Mouse (Mus musculus) embryonic facial prominence, embryonic 11.5 days (tissue): ENCODE measurements around the gene Jak3. TPM values are rescaled to one million over a fixed set of nuclear protein-coding genes. Genes with fewer than 3 reads are reported as not detected.
"Not testable (repeated sequence)": the region's sequence is repeated elsewhere in the genome, so short reads cannot be mapped to it uniquely, and the experiment has no call there.

Experiments
- ATAC-seq: fragments of 200-750 bp; cut with Nextera tagmentation; replicated peaks from 2 replicates; pipeline ENCODE4 v1.8.0; 2017; ENCODE audit warnings: low read depth; ENCODE audit not compliant: insufficient number of reproducible peaks, low FRiP score, low TSS enrichment
- DNase-seq: peaks from one replicate; pipeline ENCODE4 v3.0.0-alpha.2; 2015; ENCODE audit warnings: low spot score
- H3K27ac ChIP-seq: fragments of 300-500 bp; sonication (generic); replicated peaks from 2 replicates; pipeline ENCODE4 v1.5.1; 2014; ENCODE audit warnings: mild to moderate bottlenecking, low read depth, low read length, control low read depth
- H3K27me3 ChIP-seq: fragments of 300-500 bp; sonication (generic); 2 replicates; pipeline ENCODE4 v1.6.1; 2014; ENCODE audit warnings: mild to moderate bottlenecking, low read length, moderate library complexity, mixed read lengths; ENCODE audit not compliant: control insufficient read depth, insufficient read depth
- H3K36me3 ChIP-seq: fragments of 300-500 bp; sonication (generic); replicated peaks from 2 replicates; pipeline ENCODE4 v1.6.1; 2014; ENCODE audit warnings: low read depth, mild to moderate bottlenecking, low read length, moderate library complexity, mixed read lengths; ENCODE audit not compliant: control insufficient read depth, insufficient read depth
- H3K4me1 ChIP-seq: fragments of 300-500 bp; sonication (generic); 2 replicates; pipeline ENCODE4 v1.6.1; 2014; ENCODE audit warnings: low read length, mixed read lengths; ENCODE audit not compliant: control insufficient read depth, insufficient read depth
- H3K4me2 ChIP-seq: fragments of 300-500 bp; sonication (generic); 2 replicates; pipeline ENCODE4 v1.6.1; 2014; ENCODE audit warnings: low read depth, mild to moderate bottlenecking, control low read depth, low read length, moderate library complexity
- H3K4me3 ChIP-seq: fragments of 300-500 bp; sonication (generic); 2 replicates; pipeline ENCODE4 v1.5.1; 2014; ENCODE audit warnings: low read depth, low read length, control low read depth
- H3K9ac ChIP-seq: fragments of 300-500 bp; sonication (generic); replicated peaks from 2 replicates; pipeline ENCODE4 v1.6.1; 2014; ENCODE audit warnings: mild to moderate bottlenecking, control low read depth, low read length
- H3K9me3 ChIP-seq: fragments of 300-500 bp; sonication (generic); replicated peaks from 2 replicates; pipeline ENCODE4 v1.6.1; 2016; ENCODE audit warnings: mild to moderate bottlenecking, low read length, inconsistent platforms, mixed read lengths; ENCODE audit not compliant: control insufficient read depth
- WGBS: fragments of 180-500 bp; shearing (Covaris S2); extraction: QIAGEN DNeasy Blood & Tissue Kit; methylation state at CpG from one replicate; pipeline ENCODE4 v1.1.7; 2014; 5-methylcytosine and 5-hydroxymethylcytosine counted together
- polyA plus RNA-seq: library from polyadenylated mRNA; unstranded; fragments of >200 nt; fragmentation: Nextera tagmentation; extraction: Ambion mirVana; gene quantifications from 2 replicates; pipeline ENCODE4 v1.2.1, GENCODE M21; 2014

The Jak3 gene
- polyA plus RNA-seq, 1 experiment from 2014 or later, result 1.2 TPM

DNA sequence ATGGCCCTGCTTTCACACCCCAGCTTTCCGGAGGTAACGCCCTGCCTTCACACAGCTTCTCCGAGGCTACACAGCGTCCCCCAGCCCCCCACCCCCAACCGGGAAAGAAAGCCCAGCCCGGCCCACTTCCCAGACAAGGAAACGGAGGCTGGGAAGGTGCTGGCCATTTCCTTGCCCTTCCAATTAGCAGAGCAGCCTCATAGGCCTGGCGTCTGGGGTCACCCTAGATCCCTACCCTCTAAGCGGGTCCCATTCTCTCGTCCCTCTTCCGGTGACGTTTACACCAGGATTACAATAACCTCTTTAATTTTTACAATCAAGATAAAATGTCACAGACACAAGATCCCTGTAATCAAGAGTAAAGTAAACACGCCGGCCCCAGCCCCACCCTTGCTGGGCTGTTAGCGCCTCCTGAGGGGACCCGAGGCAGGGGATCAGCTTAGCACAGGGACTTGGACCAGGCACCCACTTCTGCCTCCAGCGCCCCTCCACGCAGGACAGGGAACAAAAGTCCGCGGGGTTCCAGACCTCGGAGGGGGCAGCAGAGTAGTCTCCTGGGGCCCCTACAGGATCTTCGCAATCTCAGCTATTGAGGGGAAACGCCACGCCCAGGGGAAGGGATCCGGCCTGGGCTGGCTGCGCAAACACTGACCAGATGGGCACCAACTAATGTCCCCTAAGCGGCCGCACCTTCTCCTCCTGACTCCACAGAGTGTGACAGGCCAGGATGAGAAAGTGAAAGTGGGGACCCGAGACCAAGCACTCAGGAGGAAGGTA lies 24.6 kb downstream of the Jak3 start:
- no peaks in the 10 kb centered on the region for H3K36me3 ChIP-seq
- DNase-seq (no peak), ATAC-seq (no peak)
- H3K27ac ChIP-seq, result no peak overlapping the region
- no peak overlapping the region for H3K9ac ChIP-seq
- no peaks in the 10 kb centered on the region for H3K4me1 ChIP-seq
- no peak overlapping the region for H3K4me3 ChIP-seq
- peaks cover 30% of the 10 kb centered on the region for H3K27me3 ChIP-seq
- WGBS, result 7% methylated on average over 29 of the region's 29 CpGs
- H3K4me2 ChIP-seq, result no peak overlapping the region
- no peaks in the 10 kb centered on the region for H3K9me3 ChIP-seq

DNA sequence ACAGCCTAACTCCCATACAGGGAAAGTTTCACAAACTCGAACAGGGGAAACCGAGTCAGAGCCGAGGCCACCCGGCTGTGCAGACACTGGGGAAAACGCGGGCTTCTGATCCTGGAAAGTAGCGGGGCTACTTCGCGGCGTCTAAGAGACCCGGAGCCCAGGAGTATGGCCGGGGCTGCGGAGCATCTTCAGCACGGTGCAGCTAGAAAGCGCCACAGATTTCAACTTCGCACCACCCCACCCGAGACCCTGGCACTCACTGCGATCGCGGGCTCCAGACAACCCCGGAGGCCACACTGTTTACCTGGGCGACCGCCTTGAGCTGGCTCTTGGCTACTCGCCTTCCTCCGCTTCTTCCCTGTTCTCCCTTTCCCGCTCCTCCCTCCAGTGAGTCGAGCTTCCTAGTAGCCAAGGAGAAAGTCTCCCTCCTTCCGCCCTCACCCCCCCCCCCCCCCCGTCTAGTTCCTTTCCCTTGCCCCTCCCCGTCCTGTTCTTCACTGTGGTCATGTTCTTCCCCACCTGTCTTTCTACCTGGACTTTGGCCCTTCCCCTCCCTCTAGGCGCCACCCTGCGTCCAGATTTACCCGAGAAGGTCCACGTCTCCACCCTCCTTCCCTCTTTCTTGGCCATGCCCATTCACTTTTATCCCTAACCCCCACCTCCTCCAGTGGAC lies 25.5 kb downstream of the Jak3 start, which contains the start of gene B3gnt3:
Gene B3gnt3, minus strand, starts transcription at position 376 of the 673 bp plus-strand sequence.
- ATAC-seq (0 out of 2 replicates have a peak, but pooled peaks have one; percentile 45), DNase-seq (no peak)
- H3K4me1 ChIP-seq, result no peaks in the 10 kb centered on the region
- no peak within 1 kb of the TSS for H3K4me3 ChIP-seq
- H3K36me3 ChIP-seq, result no peaks in the 10 kb centered on the region
- WGBS, result 17% methylated on average over 31 of the region's 34 CpGs
- H3K27ac ChIP-seq, result no peak within 1 kb of the TSS
- peaks cover 30% of the 10 kb centered on the region for H3K27me3 ChIP-seq
- H3K9me3 ChIP-seq, result no peaks in the 10 kb centered on the region
- H3K4me2 ChIP-seq, result no peak within 1 kb of the TSS
- H3K9ac ChIP-seq, result no peak within 1 kb of the TSS

GRCm38 (mm10) chr8:71702087-71702432 lies 26.0 kb downstream of the Jak3 start:
- Histone ChIP-seq H3K36me3 (no peaks in the 10 kb centered on the region), H3K4me3 (no peak overlapping the region), H3K27ac (no peak overlapping the region), H3K9me3 (no peaks in the 10 kb centered on the region), H3K4me2 (no peak overlapping the region), H3K9ac (no peak overlapping the region), H3K4me1 (no peaks in the 10 kb centered on the region), H3K27me3 (peaks cover 30% of the 10 kb centered on the region)
- ATAC-seq, result no peak
- DNase-seq, result no peak
- 29% methylated on average over 4 of the region's 4 CpGs for WGBS

GRCm38 (mm10) chr8:71702923-71703322 lies 26.8 kb downstream of the Jak3 start:
- Histone ChIP-seq H3K9me3 (no peaks in the 10 kb centered on the region), H3K27ac (no peak overlapping the region), H3K36me3 (no peaks in the 10 kb centered on the region), H3K9ac (no peak overlapping the region), H3K4me2 (no peak overlapping the region), H3K4me1 (no peaks in the 10 kb centered on the region), H3K27me3 (peaks cover 30% of the 10 kb centered on the region), H3K4me3 (no peak overlapping the region)
- 77% methylated on average over 3 of the region's 3 CpGs for WGBS
- ATAC-seq (no peak), DNase-seq (no peak)

GRCm38 (mm10) chr8:71703400-71703799 lies 27.3 kb downstream of the Jak3 start:
- H3K4me2 ChIP-seq, ATAC-seq, H3K4me1 ChIP-seq, H3K36me3 ChIP-seq, H3K9ac ChIP-seq, H3K4me3 ChIP-seq, DNase-seq, H3K27ac ChIP-seq, H3K9me3 ChIP-seq: not testable (repeated sequence)
- H3K27me3 ChIP-seq, result peaks cover 31% of the 10 kb centered on the region

DNA sequence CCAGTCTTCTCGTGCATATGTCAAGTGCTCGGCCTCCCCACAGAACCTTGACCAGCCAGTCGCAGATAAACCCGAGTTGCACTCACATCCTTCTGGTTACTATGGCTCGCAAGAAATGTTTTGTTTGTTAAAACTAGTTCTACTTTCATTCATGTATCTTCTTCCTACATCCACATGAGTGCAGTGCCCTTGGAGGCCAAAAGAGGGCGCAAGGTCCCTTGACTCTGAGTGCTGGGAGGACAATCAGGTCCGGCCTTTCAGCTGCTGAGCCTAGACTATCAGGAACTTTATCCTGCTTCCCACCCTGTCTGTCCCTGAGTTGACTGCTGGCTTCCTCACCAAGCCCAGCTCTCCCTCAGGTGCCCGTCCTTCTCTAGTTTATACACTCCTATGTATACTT lies 31.8 kb downstream of the Jak3 start:
- Histone ChIP-seq H3K9ac (no peak overlapping the region), H3K27me3 (peaks cover 17% of the 10 kb centered on the region), H3K36me3 (no peaks in the 10 kb centered on the region), H3K9me3 (no peaks in the 10 kb centered on the region), H3K4me2 (no peak overlapping the region), H3K4me3 (no peak overlapping the region), H3K4me1 (no peaks in the 10 kb centered on the region), H3K27ac (no peak overlapping the region)
- 36% methylated on average over 8 of the region's 8 CpGs for WGBS
- ATAC-seq (no peak), DNase-seq (peak; percentile 73)

- WGBS, result 34% methylated on average over 25 of the region's 25 CpGs
- H3K4me3 ChIP-seq, result no peak overlapping the region
- no peak overlapping the region for H3K9ac ChIP-seq
- peaks cover 15% of the 10 kb centered on the region for H3K27me3 ChIP-seq
- no peaks in the 10 kb centered on the region for H3K36me3 ChIP-seq
- H3K9me3 ChIP-seq, result no peaks in the 10 kb centered on the region
- ATAC-seq, result peak; percentile 17; the same call in 1 of the 2 replicates
- no peak overlapping the region for H3K27ac ChIP-seq
- DNase-seq, result no peak
- H3K4me1 ChIP-seq, result no peaks in the 10 kb centered on the region
- H3K4me2 ChIP-seq, result peak overlapping the region; percentile 23; the same call in 1 of the 2 replicates
These were observed 33.2 kb downstream of the Jak3 start for GRCm38 (mm10) chr8:71709134-71709799.
